Mouse (Mus musculus): ENCODE results near the gene Slc39a10.
"Not testable (repeated sequence)": the region's sequence is repeated elsewhere in the genome, so short reads cannot be mapped to it uniquely, and the experiment has no call there.

The Slc39a10 gene

DNA sequence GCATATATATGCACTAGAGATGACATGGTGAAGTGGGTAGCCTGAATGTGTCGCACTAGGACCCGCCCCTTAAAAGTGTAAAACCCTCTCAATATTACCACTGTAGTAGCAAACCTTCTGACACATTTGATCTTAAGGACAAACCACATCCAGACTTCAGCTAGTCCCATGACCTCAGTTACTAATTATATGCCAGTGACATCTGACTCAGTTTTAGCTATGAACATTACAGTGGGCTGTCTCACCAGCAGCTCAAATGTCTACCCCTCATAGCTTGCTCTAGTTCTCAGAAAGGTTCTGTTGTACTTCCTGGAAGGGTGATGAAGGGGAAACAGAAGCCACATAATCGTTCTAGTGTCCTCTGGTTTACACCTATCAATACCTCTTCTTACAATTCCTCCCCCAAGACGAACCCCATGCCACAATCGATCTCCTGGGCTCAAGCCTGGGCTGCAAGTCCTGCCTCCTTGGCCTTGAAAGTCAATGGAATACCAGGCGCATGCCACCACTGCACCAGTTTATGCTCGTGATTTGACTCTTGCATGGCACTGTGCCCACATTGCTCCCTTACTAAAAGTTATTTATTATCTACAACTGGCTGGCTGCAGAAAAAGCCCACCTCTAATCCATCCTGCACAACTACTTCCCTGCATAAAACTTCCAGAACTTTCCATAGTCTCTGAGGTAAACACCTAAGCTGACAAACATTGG lies 28.3 kb downstream of the Slc39a10 start:
- DNase-seq (ENCODE audit: low spot score): no peak

DNA sequence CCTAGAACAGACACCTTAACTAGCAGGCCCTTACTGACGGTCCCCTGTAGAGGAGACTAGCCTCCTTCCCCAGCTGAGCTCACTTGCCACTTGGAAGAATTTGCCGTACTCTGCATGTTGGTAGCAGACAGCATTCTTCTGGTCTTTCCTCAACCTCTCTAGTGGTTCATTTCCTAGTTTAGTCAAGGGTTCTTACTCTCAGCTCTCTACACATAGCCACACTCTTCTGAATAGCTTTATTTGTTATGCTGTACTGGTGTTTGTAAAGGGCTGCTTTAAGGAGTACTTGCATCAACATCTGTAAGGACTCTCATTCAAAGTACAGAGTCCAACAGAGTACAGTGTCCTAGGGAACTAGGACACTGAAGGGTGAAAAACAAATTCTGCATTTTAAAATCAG lies 29.2 kb downstream of the Slc39a10 start:
- no peak for DNase-seq (ENCODE audit: low spot score)

- DNase-seq (ENCODE audit: low spot score): no peak
Measured at GRCm38 (mm10) chr1:46860082-46860481, 32.6 kb downstream of the Slc39a10 start.

- no peak for DNase-seq (ENCODE audit: low spot score)
Measured at GRCm38 (mm10) chr1:46858579-46858978, 34.1 kb downstream of the Slc39a10 start.

GRCm38 (mm10) chr1:46856498-46856897 lies 36.2 kb downstream of the Slc39a10 start:
- no peak for DNase-seq (ENCODE audit: low spot score)

DNA sequence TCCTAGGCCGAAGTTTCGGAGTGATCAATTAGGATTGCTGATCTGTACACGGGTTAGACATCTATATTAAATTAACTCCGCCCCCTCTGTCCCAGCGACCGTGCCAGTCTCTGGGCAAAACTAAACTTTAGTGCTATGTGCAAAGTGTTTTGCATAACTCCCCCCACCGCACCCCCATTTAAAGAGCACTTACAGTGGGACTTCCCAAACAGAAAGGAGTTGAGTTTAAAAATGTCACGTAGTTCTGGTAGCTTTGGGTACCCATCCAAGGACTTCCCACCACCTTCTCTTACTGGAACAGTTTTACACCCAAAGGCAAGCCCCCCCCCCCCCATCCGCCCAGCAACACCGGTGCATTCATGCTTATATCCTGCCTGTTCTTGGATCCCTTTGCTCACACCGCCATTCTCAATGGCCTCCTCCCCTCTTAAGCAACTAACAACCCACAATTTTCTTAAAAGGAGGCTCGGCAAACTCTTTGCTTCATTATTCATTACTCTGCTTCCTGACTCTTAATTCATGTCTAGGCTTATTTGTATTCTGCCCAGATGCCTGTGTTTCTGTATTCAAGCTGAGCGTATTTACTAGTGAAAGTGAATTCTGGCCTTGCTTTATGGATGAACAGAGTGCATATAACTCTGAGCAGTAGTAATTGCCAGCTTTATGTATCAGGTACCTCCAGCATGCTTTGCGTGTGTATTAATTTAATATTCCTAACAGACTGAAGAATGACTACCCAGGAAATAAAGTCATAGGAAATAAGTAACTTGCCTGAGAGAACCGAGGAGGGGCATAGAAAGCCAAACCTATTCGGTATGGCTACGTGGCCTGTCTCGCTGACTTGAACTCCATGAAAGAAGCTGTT lies 38.4 kb downstream of the Slc39a10 start:
- DNase-seq (ENCODE audit: low spot score): peak; percentile 21

GRCm38 (mm10) chr1:46853317-46854035 lies 39.2 kb downstream of the Slc39a10 start:
- peak; percentile 94 for DNase-seq (ENCODE audit: low spot score)

DNA sequence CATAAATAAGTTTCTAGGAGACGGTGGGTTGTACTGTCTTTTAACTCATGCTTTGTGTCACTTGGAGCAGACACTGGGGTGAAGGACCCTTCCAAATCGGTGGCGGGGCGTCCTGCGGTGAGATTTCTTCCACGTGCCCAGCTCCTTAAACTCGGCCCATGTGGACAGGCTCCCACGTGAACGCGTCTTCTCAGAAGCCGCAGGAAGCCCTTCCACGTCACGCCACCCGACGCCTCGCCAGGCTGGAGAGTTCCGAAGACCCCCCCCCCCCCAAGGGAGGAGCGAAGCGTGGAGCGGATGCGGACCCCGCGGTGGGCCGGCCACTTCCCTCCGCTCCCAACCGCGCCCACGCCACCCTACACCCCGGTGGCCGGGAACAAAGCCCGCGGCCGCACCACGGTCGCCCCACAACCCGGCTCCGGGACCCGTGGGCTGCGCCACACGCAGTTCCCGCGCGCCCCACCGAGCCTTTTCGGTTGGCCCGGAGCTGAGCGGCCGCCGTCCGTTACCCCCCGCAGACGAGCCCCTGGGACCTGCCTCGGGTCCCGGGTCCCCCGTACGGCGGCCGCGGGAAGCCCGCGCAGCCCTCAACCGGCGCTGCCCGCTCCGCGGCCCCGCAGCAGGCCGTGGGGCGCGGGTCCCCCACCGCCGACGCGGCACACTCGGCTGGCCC lies 39.9 kb downstream of the Slc39a10 start:
- DNase-seq (ENCODE audit: low spot score): no peak

- DNase-seq (ENCODE audit: low spot score): peak; percentile 27
Measured at GRCm38 (mm10) chr1:46852216-46852599, 40.4 kb downstream of the Slc39a10 start.

DNA sequence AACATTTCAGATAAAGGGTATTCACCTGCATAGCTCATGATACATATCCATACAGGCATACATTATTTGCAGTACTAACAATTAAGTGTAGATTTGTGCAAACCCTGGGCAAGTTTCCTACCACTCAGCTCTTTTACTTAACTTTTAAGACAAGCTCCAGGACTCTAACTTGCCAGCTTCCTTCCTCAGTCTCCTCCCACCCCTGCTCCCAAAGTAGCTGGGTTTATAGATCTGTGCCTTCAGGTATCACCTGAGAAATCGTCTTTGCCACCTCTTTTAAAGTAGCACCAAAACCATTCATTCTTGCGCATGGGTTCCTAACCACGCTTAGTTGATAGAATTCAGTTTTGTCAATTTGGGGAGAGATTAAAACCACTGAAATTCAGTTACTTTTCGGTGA lies 41.1 kb downstream of the Slc39a10 start:
- peak; percentile 5 for DNase-seq (ENCODE audit: low spot score)

DNA sequence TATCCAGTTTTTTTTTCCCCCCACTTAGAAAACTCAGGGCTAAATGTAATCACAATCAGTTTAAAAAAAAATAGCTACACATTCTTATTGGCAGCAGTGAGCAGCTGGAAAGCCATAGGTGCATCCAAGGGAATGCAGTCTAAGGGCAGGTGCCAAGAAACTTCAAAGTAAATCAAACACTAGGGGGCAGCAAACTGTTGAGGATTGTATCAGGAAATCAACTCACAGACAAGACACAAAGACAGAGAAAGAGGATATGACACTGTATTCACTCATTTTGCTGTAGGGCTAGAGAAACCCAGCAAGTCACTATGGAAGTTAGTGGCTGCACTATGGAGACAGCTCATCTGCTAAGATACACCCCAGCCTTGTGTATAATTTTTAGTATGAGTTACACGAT lies 42.9 kb downstream of the Slc39a10 start:
- peak; percentile 69 for DNase-seq (ENCODE audit: low spot score)

- no peak for DNase-seq (ENCODE audit: low spot score)
Measured at GRCm38 (mm10) chr1:46845221-46845620, 47.4 kb downstream of the Slc39a10 start.

DNA sequence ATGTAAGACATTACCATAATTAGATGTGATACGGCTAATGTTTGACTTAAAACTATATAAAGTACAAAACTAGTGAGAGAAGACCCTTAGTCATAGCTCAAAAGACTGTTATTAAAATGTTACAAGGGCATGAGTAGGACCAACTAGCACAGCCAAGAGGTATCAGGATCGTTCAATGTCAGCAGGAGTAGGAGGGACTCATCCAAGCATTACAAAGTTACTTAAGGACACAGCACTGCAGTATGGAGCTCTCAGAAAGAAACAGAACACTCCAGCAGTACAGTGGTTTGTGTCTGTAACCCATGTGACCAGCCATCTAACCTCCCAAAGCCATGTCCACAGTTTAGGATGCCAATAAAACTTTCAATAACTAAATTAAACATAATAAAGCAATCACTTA lies 48.4 kb downstream of the Slc39a10 start:
- DNase-seq (ENCODE audit: low spot score): no peak

DNA sequence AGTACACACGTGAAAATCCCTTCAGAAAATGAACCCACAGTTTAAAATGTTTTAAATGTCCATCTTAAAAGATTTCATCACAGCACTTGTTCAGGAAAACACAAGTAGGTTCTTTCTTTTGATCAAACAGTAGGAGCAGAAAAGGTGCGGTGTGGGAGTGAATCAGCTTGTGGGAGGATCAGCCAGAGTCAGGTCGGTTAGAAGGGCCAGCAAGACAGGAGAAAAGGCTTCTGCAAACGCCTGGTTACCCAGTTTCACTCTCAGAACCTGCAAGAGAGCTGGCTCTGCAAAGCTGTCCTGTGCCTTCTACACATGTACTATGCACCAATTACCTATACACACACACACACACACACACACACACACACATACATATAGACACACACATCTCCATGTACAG lies 49.2 kb downstream of the Slc39a10 start:
- no peak for DNase-seq (ENCODE audit: low spot score)

- no peak for DNase-seq (ENCODE audit: low spot score)
Measured at GRCm38 (mm10) chr1:46831927-46832326, 60.7 kb downstream of the Slc39a10 start.

DNA sequence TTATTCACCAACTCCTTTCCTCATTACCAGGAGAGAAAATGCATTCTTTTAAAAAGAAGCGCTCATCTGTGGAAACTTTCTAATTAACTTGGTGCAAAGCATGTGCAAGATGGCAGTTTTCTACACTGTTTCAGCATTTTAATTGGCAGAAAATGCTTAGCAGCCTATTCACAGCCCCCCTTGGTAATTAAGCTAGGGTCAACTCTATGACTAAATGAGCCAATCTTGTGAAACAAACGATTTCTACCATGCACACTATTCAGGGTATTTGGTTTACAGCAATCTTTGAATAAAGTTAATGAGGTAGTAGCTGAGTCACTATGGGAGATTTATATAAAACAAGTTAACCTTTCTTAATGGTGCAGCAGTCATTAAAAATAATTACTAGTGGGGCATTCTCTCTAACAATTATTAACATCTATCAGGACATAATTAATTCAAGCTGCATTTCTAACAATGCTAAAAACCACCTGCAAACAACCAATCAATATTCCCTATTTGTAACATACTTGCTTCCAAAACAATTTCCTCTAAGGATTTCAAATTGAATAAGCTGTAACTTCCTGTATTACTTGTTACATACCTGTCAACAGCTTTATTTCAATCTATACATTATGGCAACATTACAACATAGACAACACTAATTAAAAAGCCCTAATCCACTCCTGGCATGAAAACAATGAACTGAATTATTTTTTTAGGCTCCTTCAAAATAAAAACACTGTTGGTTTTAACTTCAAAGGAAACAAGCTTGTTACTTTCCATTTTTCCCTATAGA lies 62.4 kb downstream of the Slc39a10 start:
- no peak for DNase-seq (ENCODE audit: low spot score)

DNA sequence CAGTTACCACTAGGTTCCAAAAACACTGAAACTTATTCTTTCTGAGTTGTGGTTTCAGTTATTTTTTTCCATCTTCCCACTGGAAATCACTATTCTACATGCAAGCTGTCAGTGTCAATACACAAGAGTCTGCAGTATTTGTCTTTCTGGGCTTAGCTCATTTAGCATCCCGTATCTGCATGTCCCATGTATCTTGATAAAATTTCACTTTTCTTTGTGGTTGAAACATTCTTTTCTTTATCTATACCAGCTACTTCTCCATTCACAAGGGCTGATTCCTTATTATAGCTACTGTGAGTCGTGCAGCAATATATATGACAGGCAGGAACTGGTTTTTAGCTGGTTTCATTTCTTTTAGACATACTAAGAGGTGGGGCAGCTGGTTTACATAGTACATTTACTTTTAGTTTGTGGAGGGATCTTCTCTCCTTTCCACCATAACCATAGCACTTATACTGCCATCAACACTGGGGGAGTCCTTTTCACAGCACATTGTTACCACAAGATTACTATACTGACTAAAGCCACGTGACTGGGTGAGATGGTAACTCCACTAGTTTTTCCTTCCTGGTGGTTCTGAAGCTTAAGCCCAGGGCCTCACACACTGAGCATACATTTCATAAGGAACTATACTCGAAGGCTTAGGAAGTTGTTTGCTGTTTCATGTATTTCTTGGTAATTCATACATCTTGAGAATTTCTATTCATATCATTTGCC lies 70.2 kb downstream of the Slc39a10 start:
- DNase-seq (ENCODE audit: low spot score): no peak

GRCm38 (mm10) chr1:46817934-46818333 lies 74.7 kb downstream of the Slc39a10 start:
- DNase-seq (ENCODE audit: low spot score): no peak

DNA sequence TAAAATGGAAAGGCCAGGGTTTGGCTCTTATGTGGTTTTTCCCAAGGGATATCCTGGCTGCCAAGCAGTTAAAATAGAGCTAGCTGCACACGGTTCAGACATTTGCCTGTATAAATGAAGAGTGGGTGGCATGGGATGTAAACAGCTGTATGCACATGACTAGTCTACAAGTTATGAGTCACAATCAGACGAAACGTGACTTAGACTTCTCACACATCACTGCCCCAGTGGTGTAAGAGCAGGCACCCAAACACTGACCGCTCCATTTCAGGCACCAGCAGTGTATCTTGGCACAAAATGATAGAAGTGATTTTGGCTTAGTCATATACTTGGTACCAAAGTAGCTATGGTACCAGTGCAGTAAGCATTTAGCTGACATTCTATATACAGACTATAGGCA lies 84.0 kb downstream of the Slc39a10 start:
- DNase-seq (ENCODE audit: low spot score): not testable (repeated sequence)

- no peak for DNase-seq (ENCODE audit: low spot score)
Measured at GRCm38 (mm10) chr1:46805074-46805473, 87.6 kb downstream of the Slc39a10 start.

- DNase-seq (ENCODE audit: low spot score): not testable (repeated sequence)
Measured at GRCm38 (mm10) chr1:46782227-46782626, 110.4 kb downstream of the Slc39a10 start.

Data from c-Kit-positive CD71-positive TER-119-positive erythroid progenitor cells, embryonic 14.5 days (primary cell).